ENCODE assay signal across 14 mouse cellular contexts in the genomic region with DNA sequence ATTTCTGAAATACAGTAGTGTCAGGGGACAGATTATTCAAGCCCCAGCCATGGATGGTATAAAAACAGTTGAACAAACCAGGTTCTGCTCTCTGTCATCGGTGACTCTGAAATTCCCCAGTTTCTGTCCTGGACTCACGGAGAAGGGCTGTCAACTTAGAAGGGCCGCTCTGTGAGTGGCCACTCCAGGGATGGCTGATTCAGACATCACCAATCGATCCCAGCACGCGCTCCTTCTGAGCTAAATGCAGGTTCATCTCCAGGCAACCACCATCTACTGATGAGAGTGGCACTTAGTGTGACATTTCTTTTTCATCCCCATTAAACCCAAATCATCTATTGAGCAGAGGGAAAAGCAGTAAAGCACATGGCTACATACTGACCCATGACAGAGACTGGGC. TPM values are rescaled to one million over a fixed set of nuclear protein-coding genes. Genes with fewer than 3 reads are reported as not detected.
DNase-seq lines count a peak whose midpoint lies in the region; ATAC-seq lines count a peak whose summit lies in the region.
"Had no signal": no experiment of that assay in that cellular context is flagged by ENCODE, and none has a peak within 500 bp of the region (broad histone marks: within the 10 kb centered on the region; RNA-seq: fewer than 3 reads in every experiment).

No protein-coding gene starts in this region.

- no peaks in the 10 kb centered on the region for H3K9me3 ChIP-seq in midbrain, embryonic 13.5 days
- no peaks in the 10 kb centered on the region for H3K9me3 ChIP-seq in forebrain, embryonic 10.5 days
- H3K9me3 ChIP-seq: embryonic facial prominence, embryonic 15.5 days; limb, embryonic 12.5 days had no signal

- DNase-seq in adrenal gland, adult (ENCODE audit: inconsistent age in 2 of 2, low spot score in 1 of 2) = peak; percentile 47 to 68
- DNase-seq in adrenal gland, adult 18-20 months (ENCODE audit: low spot score in 2 of 2) = no peak
- DNase-seq in kidney, adult 11 months = peak; percentile 35
- DNase-seq in kidney, adult 8-10 months = no peak
- DNase-seq in forelimb bud, embryonic 11.5 days (ENCODE audit: low read depth, low spot score) = peak; percentile 45
- no peak for DNase-seq in layer of hippocampus, postnatal 25 days (ENCODE audit: extremely low spot score in 1 of 2, low spot score in 1 of 2)
- no peak for DNase-seq in forebrain, embryonic 10.5 days (ENCODE audit: extremely low spot score, low spot score)
- DNase-seq: gastrocnemius, adult 2 months had no signal

- H3K9ac ChIP-seq in midbrain, embryonic 13.5 days (replicated peaks) = no peak overlapping the region
- H3K9ac ChIP-seq: embryonic facial prominence, embryonic 15.5 days; limb, embryonic 12.5 days had no signal

- no peaks in the 10 kb centered on the region for H3K27me3 ChIP-seq in midbrain, embryonic 13.5 days
- 0 out of 2 replicates have a peak, but pooled peaks cover 11% of the 10 kb centered on the region for H3K27me3 ChIP-seq in forebrain, embryonic 10.5 days (ENCODE audit: poor library complexity, severe bottlenecking)
- H3K27me3 ChIP-seq: embryonic facial prominence, embryonic 15.5 days had no signal

- no peak for ATAC-seq in midbrain, embryonic 13.5 days
- ATAC-seq: inflammation-experienced regulatory T-cells, adult 6 months had no signal

- H3K36me3 ChIP-seq in midbrain, embryonic 13.5 days = no peaks in the 10 kb centered on the region
- H3K36me3 ChIP-seq in forebrain, embryonic 10.5 days (replicated peaks) = no peaks in the 10 kb centered on the region
- H3K36me3 ChIP-seq: embryonic facial prominence, embryonic 15.5 days; limb, embryonic 12.5 days had no signal

- 47% methylated on average over 6 of the region's 6 CpGs for WGBS in midbrain, embryonic 13.5 days
- 44% methylated on average over 6 of the region's 6 CpGs for WGBS in forebrain, embryonic 10.5 days

- H3K4me1 ChIP-seq in midbrain, embryonic 13.5 days (replicated peaks) = peaks cover 29% of the 10 kb centered on the region
- H3K4me1 ChIP-seq in forebrain, embryonic 10.5 days = peaks cover 19% of the 10 kb centered on the region
- H3K4me1 ChIP-seq: embryonic facial prominence, embryonic 15.5 days; limb, embryonic 12.5 days had no signal

- no peak overlapping the region for H3K4me3 ChIP-seq in midbrain, embryonic 13.5 days (replicated peaks)
- no peak overlapping the region for H3K4me3 ChIP-seq in forebrain, embryonic 10.5 days
- H3K4me3 ChIP-seq: embryonic facial prominence, embryonic 15.5 days; gastrocnemius, adult 2 months; limb, embryonic 12.5 days had no signal

- H3K27ac ChIP-seq in midbrain, embryonic 13.5 days = no peak overlapping the region
- no peak overlapping the region for H3K27ac ChIP-seq in forebrain, embryonic 10.5 days
- H3K27ac ChIP-seq: embryonic facial prominence, embryonic 15.5 days; gastrocnemius, adult 2 months; limb, embryonic 12.5 days had no signal

- H3K4me2 ChIP-seq in midbrain, embryonic 13.5 days (replicated peaks) = peak overlapping the region; percentile 13; the same call in 1 of the 2 replicates
- H3K4me2 ChIP-seq: embryonic facial prominence, embryonic 15.5 days; limb, embryonic 12.5 days had no signal

RNA-seq across cellular contexts. Expression of a gene that starts 7.8 kb away (rescaled TPM):
- not detected for total RNA-seq in adrenal gland, adult 18-20 months (2021)
- polyA plus RNA-seq in midbrain, embryonic 13.5 days (2015; fragmentation: Nextera tagmentation; extraction: Ambion mirVana) = 0.82 and 1.6 TPM in 2 replicates
- not detected for total RNA-seq in layer of hippocampus, postnatal 25 days (2021)
- polyA plus RNA-seq in forebrain, embryonic 10.5 days (2016; fragmentation: Nextera tagmentation; extraction: Ambion mirVana) = 0.17 and 0.73 TPM in 2 replicates
- total RNA-seq: gastrocnemius, adult 2 months; megakaryocyte progenitor cell, adult 5-6 weeks had no signal
- polyA plus RNA-seq: embryonic facial prominence, embryonic 15.5 days; inflammation-experienced regulatory T-cells, adult 6 months; stomach, embryonic 16.5 days had no signal

Comparison
In these comparisons a context has a peak if more than half of its experiments do, and no peak if none do; other contexts are left out.
1. DNase-seq: peak in adrenal gland, adult (2 of 2), kidney, adult 11 months (single experiment) and forelimb bud, embryonic 11.5 days (single experiment); none in adrenal gland, adult 18-20 months (0 of 2), kidney, adult 8-10 months (0 of 2), layer of hippocampus, postnatal 25 days (0 of 2) and forebrain, embryonic 10.5 days (single experiment).